Mouse (Mus musculus) intestine, postnatal 0 days (tissue): ENCODE data around the gene Trabd2b. TPM values are rescaled to one million over a fixed set of nuclear protein-coding genes. Genes with fewer than 3 reads are reported as not detected.

Experiments
- ATAC-seq: fragments of 200-750 bp; cut with Nextera tagmentation; 2 replicates; pipeline ENCODE4 v1.8.0; 2017; ENCODE audit warnings: mild to moderate bottlenecking, moderate TSS enrichment, moderate library complexity
- H3K27ac ChIP-seq: fragments of 300-500 bp; sonication (generic); 2 replicates; pipeline ENCODE4 v1.5.1; 2014; ENCODE audit warnings: mild to moderate bottlenecking, low read depth, low read length, moderate library complexity
- H3K27me3 ChIP-seq: fragments of 300-500 bp; sonication (generic); replicated peaks from 2 replicates; pipeline ENCODE4 v1.6.1; 2014; ENCODE audit warnings: low read length, mixed read lengths; ENCODE audit not compliant: control insufficient read depth, insufficient read depth
- H3K36me3 ChIP-seq: fragments of 300-500 bp; sonication (generic); 2 replicates; pipeline ENCODE4 v1.6.1; 2014; ENCODE audit warnings: mild to moderate bottlenecking, moderate library complexity; ENCODE audit not compliant: control insufficient read depth, insufficient read depth
- H3K4me1 ChIP-seq: fragments of 300-500 bp; sonication (generic); replicated peaks from 2 replicates; pipeline ENCODE4 v1.6.1; 2014; ENCODE audit warnings: antibody characterized with exemption, low read length, mixed read lengths; ENCODE audit not compliant: control insufficient read depth, insufficient read depth
- H3K4me2 ChIP-seq: fragments of 300-500 bp; sonication (generic); replicated peaks from 2 replicates; pipeline ENCODE4 v1.6.1; 2014; ENCODE audit warnings: low read depth, mild to moderate bottlenecking, moderate library complexity
- H3K4me3 ChIP-seq: fragments of 300-500 bp; sonication (generic); 2 replicates; pipeline ENCODE4 v1.5.1; 2014; ENCODE audit warnings: low read depth, low read length
- H3K9ac ChIP-seq: fragments of 300-500 bp; sonication (generic); 2 replicates; pipeline ENCODE4 v1.6.1; 2014; ENCODE audit warnings: mild to moderate bottlenecking, low read depth, low read length
- H3K9me3 ChIP-seq: fragments of 300-500 bp; sonication (generic); 2 replicates; pipeline ENCODE4 v1.6.1; 2016; ENCODE audit warnings: mixed run types; ENCODE audit not compliant: control insufficient read depth
- CTCF ChIP-seq: sonication (generic); IDR thresholded peaks from 2 replicates; pipeline ENCODE4 v1.5.1; 2016; ENCODE audit warnings: low read depth, mild to moderate bottlenecking, control low read depth, antibody characterized with exemption, moderate library complexity
- WGBS: fragments of 180-500 bp; shearing (Covaris S2); extraction: QIAGEN DNeasy Blood & Tissue Kit; methylation state at CpG from one replicate; pipeline ENCODE4 v1.1.7; 2014; 5-methylcytosine and 5-hydroxymethylcytosine counted together
- polyA plus RNA-seq: library from polyadenylated mRNA; unstranded; fragments of >200 nt; fragmentation: Nextera tagmentation; extraction: Ambion mirVana; gene quantifications from 2 replicates; pipeline ENCODE4 v1.2.1, GENCODE M21; 2015

Gene Trabd2b
- polyA plus RNA-seq, 1 experiment from 2014 or later: 0.20 TPM

GRCm38 (mm10) chr4:114378512-114378911 is 28.0 kb upstream of the Trabd2b start:
- 75% methylated on average over 7 of the region's 7 CpGs for WGBS
- no peaks in the 10 kb centered on the region for H3K4me1 ChIP-seq
- H3K4me3 ChIP-seq: no peak overlapping the region
- no peaks in the 10 kb centered on the region for H3K27me3 ChIP-seq
- H3K27ac ChIP-seq: no peak overlapping the region
- H3K4me2 ChIP-seq: no peak overlapping the region
- H3K36me3 ChIP-seq: no peaks in the 10 kb centered on the region
- H3K9ac ChIP-seq: no peak overlapping the region
- TF ChIP-seq CTCF: no peak
- no peaks in the 10 kb centered on the region for H3K9me3 ChIP-seq
- no peak for ATAC-seq

GRCm38 (mm10) chr4:114379416-114379956 is 27.0 kb upstream of the Trabd2b start:
- Histone ChIP-seq H3K4me3 (no peak overlapping the region), H3K27me3 (no peaks in the 10 kb centered on the region), H3K36me3 (no peaks in the 10 kb centered on the region), H3K9me3 (no peaks in the 10 kb centered on the region), H3K9ac (no peak overlapping the region), H3K4me1 (no peaks in the 10 kb centered on the region), H3K27ac (no peak overlapping the region), H3K4me2 (no peak overlapping the region)
- TF ChIP-seq CTCF: no peak
- no peak for ATAC-seq
- WGBS: 88% methylated on average over 4 of the region's 4 CpGs

- Histone ChIP-seq H3K27ac (no peak overlapping the region), H3K9ac (no peak overlapping the region), H3K36me3 (no peaks in the 10 kb centered on the region), H3K9me3 (no peaks in the 10 kb centered on the region), H3K27me3 (no peaks in the 10 kb centered on the region), H3K4me3 (no peak overlapping the region), H3K4me1 (no peaks in the 10 kb centered on the region), H3K4me2 (no peak overlapping the region)
- no peak for TF ChIP-seq CTCF
- 27% methylated on average over 1 of the region's 1 CpGs for WGBS
- no peak for ATAC-seq
Measured at GRCm38 (mm10) chr4:114382627-114383026, 23.9 kb upstream of the Trabd2b start.

GRCm38 (mm10) chr4:114385236-114385635 is 21.3 kb upstream of the Trabd2b start:
- 88% methylated on average over 5 of the region's 5 CpGs for WGBS
- no peak overlapping the region for H3K4me3 ChIP-seq
- H3K9me3 ChIP-seq: no peaks in the 10 kb centered on the region
- ATAC-seq: no peak
- H3K9ac ChIP-seq: no peak overlapping the region
- no peaks in the 10 kb centered on the region for H3K4me1 ChIP-seq
- no peak overlapping the region for H3K4me2 ChIP-seq
- no peak overlapping the region for H3K27ac ChIP-seq
- no peak for TF ChIP-seq CTCF
- no peaks in the 10 kb centered on the region for H3K36me3 ChIP-seq
- H3K27me3 ChIP-seq: no peaks in the 10 kb centered on the region

- Histone ChIP-seq H3K4me2 (no peak overlapping the region), H3K27ac (no peak overlapping the region), H3K9ac (no peak overlapping the region), H3K27me3 (no peaks in the 10 kb centered on the region), H3K4me1 (no peaks in the 10 kb centered on the region), H3K9me3 (no peaks in the 10 kb centered on the region), H3K36me3 (no peaks in the 10 kb centered on the region), H3K4me3 (no peak overlapping the region)
- no peak for ATAC-seq
- WGBS: 60% methylated on average over 2 of the region's 2 CpGs
- no peak for TF ChIP-seq CTCF
Measured at GRCm38 (mm10) chr4:114386395-114386811, 20.1 kb upstream of the Trabd2b start.

GRCm38 (mm10) chr4:114387527-114388135 is 18.9 kb upstream of the Trabd2b start:
- Histone ChIP-seq H3K27me3 (no peaks in the 10 kb centered on the region), H3K9ac (no peak overlapping the region), H3K4me2 (no peak overlapping the region), H3K4me1 (no peaks in the 10 kb centered on the region), H3K36me3 (no peaks in the 10 kb centered on the region), H3K4me3 (no peak overlapping the region), H3K27ac (no peak overlapping the region), H3K9me3 (no peaks in the 10 kb centered on the region)
- 65% methylated on average over 2 of the region's 2 CpGs for WGBS
- TF ChIP-seq CTCF: no peak
- no peak for ATAC-seq

- TF ChIP-seq CTCF: no peak
- Histone ChIP-seq H3K36me3 (no peaks in the 10 kb centered on the region), H3K4me1 (no peaks in the 10 kb centered on the region), H3K27me3 (no peaks in the 10 kb centered on the region), H3K27ac (no peak overlapping the region), H3K9me3 (no peaks in the 10 kb centered on the region), H3K4me2 (no peak overlapping the region), H3K9ac (no peak overlapping the region), H3K4me3 (no peak overlapping the region)
- WGBS: 59% methylated on average over 3 of the region's 3 CpGs
- no peak for ATAC-seq
Measured at GRCm38 (mm10) chr4:114388306-114388705, 18.2 kb upstream of the Trabd2b start.
